Mouse (Mus musculus): ENCODE data around the gene Hmbs. TPM values are rescaled to one million over a fixed set of nuclear protein-coding genes. Genes with fewer than 3 reads are reported as not detected.
"Not testable (repeated sequence)": the region's sequence is repeated elsewhere in the genome, so short reads cannot be mapped to it uniquely, and the experiment has no call there.

The Hmbs gene
- polyA plus RNA-seq, 1 experiment = 27.7 TPM

DNA sequence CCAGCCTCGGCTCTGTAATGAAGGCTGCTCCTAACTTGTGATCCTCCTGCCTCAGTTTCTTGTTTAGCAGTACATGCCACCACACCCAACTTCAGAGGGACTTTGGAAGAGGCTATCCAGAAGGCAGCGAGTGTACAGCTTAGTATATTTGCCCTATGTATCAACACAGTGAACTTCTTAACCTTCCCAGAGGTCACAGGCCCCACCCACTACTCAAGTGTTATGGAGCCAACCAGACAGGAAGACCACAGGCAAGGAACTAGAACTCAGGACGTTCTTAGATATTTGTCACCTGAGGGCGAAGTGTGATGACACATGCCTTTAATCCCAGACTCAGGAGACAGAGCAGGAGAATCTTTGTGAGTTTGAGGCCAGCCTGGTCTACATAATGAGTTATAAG is 3.6 kb upstream of the Hmbs start:
- WGBS = 75% methylated on average over 4 of the region's 4 CpGs
- DNase-seq = no peak
- Histone ChIP-seq H3K4me3 (replicated peaks; ENCODE audit: extremely low read depth, low read depth, low read length) (no peak overlapping the region), H3K4me1 (ENCODE audit: control insufficient read depth, insufficient read depth, low read length) (peaks cover 5% of the 10 kb centered on the region)
- no peak for TF ChIP-seq POLR2A (IDR thresholded peaks at IDR 0.05; ENCODE audit: borderline replicate concordance, extremely low read depth, low read depth, low read length)
- TF ChIP-seq CTCF (IDR thresholded peaks at IDR 0.05; ENCODE audit: insufficient read depth, low read length) = no peak

DNA sequence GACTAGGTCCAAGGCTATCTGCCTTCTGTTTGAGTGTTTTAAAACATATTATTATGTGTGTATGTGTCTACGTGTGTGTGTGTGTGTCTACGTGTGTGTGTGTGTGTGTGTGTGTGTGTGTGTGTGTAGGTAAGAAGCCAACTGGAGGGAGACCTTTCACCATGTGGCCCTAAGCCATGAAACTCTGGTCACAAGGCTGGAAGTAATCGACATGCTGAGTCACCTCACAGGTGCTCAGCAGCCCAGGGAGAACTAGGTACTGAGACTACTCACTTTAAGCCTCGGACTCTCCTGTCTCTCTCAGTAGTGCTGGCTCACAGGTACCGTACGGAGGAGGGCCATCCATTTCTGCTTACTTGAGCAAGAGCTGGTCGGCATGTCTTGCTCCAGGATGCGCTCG is 3.1 kb upstream of the Hmbs start:
- TF ChIP-seq POLR2A (IDR thresholded peaks at IDR 0.05; ENCODE audit: borderline replicate concordance, extremely low read depth, low read depth, low read length) (no peak), CTCF (IDR thresholded peaks at IDR 0.05; ENCODE audit: insufficient read depth, low read length) (no peak)
- DNase-seq = no peak
- WGBS = 91% methylated on average over 9 of the region's 9 CpGs
- Histone ChIP-seq H3K4me1 (ENCODE audit: control insufficient read depth, insufficient read depth, low read length) (peaks cover 5% of the 10 kb centered on the region), H3K4me3 (replicated peaks; ENCODE audit: extremely low read depth, low read depth, low read length) (no peak overlapping the region)

DNA sequence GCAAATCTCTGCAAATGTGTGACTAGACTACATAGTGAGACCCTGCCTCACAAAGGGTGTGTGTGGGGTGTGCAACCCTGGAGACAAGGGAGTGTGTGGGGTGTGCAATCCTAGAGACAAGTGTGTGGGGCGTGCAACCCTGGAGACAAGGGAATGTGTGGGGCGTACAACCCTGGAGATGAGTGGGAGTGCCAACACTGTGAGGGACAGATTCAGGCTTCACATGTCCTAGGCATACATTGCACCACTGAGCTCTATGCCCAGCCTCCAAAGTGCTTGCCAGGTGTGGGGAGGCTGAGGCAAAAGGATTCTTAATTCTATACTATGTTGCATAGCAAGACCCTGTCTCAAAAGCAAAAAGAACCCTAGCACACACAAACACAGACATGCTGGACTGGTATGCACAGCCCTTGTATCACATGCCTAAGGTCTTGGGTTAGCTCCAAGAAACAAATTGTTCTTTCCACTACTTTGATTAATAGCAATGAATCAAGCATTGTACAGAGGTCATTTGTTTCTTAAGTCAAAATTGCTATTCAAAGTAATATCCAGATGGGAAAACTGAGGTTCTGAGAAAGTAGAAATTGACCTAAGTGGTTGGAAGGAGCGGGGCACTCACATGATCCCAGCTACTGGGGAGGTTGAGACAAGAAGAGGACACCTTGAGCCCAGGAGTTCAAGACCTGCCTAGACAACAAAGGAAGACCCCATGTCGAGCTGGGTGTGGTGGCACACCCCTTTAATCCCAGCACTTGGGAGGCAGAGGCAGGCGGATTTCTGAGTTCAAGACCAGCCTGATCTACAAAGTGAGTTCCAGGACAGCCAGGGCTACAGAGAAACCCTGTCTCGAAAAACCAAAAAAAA is 1.8 kb upstream of the Hmbs start:
- Histone ChIP-seq H3K4me1 (ENCODE audit: control insufficient read depth, insufficient read depth, low read length) (peaks cover 5% of the 10 kb centered on the region), H3K4me3 (replicated peaks; ENCODE audit: extremely low read depth, low read depth, low read length) (no peak overlapping the region)
- WGBS = 76% methylated on average over 6 of the region's 6 CpGs
- no peak for TF ChIP-seq POLR2A (IDR thresholded peaks at IDR 0.05; ENCODE audit: borderline replicate concordance, extremely low read depth, low read depth, low read length)
- no peak for TF ChIP-seq CTCF (IDR thresholded peaks at IDR 0.05; ENCODE audit: insufficient read depth, low read length)
- no peak for DNase-seq

DNA sequence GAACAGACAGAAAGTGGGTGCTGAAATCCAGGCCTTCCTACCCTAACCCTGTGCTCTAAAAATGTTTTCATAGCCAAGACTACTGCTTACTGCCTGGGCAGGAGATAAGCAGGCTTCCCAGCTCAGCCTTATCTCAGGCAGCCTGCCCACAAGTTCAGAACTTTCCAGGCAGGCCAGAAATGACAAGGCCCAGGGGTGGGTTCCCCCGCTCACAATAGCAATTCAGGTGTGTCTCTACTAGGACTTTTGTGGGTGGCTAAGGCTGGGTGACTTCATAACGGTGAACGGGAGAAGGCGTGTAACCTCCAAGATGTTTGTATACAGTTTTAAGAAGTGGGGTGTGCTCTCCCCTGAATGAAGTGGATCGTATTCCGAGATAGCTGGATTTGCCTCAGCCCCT is 738 bp downstream of the Hmbs start:
- TF ChIP-seq POLR2A (IDR thresholded peaks at IDR 0.05; ENCODE audit: borderline replicate concordance, extremely low read depth, low read depth, low read length) = no peak
- no peak for TF ChIP-seq CTCF (IDR thresholded peaks at IDR 0.05; ENCODE audit: insufficient read depth, low read length)
- H3K4me3 ChIP-seq (replicated peaks; ENCODE audit: extremely low read depth, low read depth, low read length) = peak overlapping the region; percentile 69
- 7% methylated on average over 6 of the region's 6 CpGs for WGBS
- H3K4me1 ChIP-seq (ENCODE audit: control insufficient read depth, insufficient read depth, low read length) = peaks cover 5% of the 10 kb centered on the region
- no peak for DNase-seq

DNA sequence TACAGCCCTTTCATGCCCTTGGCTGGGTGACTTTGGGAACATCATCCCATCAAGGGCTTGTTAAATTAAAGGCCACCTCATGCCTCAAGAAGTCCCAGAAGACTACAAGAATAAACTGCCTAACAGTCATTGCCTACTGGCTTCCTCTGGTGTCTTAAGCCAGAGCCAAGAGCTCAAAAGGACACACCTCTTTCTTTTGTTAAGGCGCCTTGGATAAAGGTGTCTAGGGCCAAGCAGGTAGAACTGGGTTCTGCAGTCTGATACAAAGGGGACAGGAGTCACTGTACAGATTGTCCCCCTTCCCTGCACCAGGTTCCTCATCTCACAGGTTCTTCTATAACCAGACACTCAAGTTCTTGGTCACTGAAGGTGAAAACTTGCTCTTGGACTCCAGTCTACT is 1.4 kb downstream of the Hmbs start:
- TF ChIP-seq POLR2A (IDR thresholded peaks at IDR 0.05; ENCODE audit: borderline replicate concordance, extremely low read depth, low read depth, low read length) (no peak), CTCF (IDR thresholded peaks at IDR 0.05; ENCODE audit: insufficient read depth, low read length) (no peak)
- no peak for DNase-seq
- 83% methylated on average over 1 of the region's 1 CpGs for WGBS
- peaks cover 5% of the 10 kb centered on the region for H3K4me1 ChIP-seq (ENCODE audit: control insufficient read depth, insufficient read depth, low read length)
- H3K4me3 ChIP-seq (replicated peaks; ENCODE audit: extremely low read depth, low read depth, low read length) = no peak overlapping the region

DNA sequence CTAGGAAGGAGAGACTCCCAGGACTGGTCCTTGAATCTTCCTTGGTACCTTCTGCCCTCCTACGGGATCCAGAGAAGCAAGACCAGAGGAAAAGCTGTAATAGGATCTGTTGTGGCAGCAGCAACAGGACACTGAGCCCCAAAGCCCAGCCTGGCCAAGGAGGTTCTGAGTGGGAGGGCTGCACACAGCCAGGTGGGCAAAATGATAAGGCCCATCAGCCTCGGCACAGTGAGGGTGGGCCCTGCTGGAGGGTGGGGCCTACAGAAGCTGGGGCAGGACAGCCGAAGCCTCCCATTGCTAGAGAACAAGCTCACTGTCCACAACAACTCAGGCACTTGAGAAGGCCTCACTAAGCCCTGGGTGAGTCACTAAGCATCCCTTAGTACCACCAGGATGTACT is 1.9 kb downstream of the Hmbs start:
- Histone ChIP-seq H3K4me1 (ENCODE audit: control insufficient read depth, insufficient read depth, low read length) (peaks cover 5% of the 10 kb centered on the region), H3K4me3 (replicated peaks; ENCODE audit: extremely low read depth, low read depth, low read length) (no peak overlapping the region)
- no peak for DNase-seq
- WGBS = 68% methylated on average over 3 of the region's 3 CpGs
- no peak for TF ChIP-seq CTCF (IDR thresholded peaks at IDR 0.05; ENCODE audit: insufficient read depth, low read length)

DNA sequence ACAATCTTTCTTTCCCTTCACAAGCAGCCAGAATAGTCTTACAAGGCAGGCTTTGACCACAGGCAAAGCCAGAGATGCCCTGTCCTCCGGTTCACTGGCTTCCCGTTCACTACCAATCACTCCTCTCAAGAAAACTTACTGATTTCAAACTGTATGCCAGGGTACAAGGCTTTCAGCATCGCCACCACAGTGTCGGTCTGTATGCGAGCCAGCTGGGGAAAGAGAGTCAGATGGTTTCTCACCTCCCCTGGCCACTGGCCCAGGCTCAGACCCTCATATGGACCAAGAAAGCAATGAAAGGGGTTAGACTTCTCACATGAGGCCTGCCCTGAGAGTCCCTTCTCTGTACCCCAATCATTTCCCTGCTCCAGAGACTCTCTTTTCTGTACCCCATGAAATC is 2.5 kb downstream of the Hmbs start:
- peaks cover 5% of the 10 kb centered on the region for H3K4me1 ChIP-seq (ENCODE audit: control insufficient read depth, insufficient read depth, low read length)
- DNase-seq = no peak
- H3K4me3 ChIP-seq (replicated peaks; ENCODE audit: extremely low read depth, low read depth, low read length) = no peak overlapping the region
- no peak for TF ChIP-seq POLR2A (IDR thresholded peaks at IDR 0.05; ENCODE audit: borderline replicate concordance, extremely low read depth, low read depth, low read length)
- TF ChIP-seq CTCF (IDR thresholded peaks at IDR 0.05; ENCODE audit: insufficient read depth, low read length) = no peak
- 86% methylated on average over 5 of the region's 5 CpGs for WGBS

DNA sequence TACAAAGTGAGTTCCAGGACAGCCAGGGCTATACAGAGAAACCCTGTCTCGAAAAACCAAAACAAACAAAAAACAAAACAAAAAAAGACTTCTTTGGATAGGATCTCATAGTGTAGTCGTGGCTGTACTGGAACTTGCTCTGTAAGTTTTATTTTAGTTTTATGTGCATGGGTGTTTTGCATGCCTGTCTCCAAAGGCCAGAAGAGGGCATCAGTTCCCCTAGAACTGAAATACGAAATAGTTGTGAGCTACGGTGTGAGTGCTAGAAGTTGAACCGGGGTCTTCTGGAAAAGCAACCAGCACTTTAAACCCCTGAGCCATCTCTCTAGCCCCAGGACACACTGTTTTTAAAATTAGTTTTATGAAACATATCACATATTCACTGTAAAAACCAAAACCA is 5.5 kb downstream of the Hmbs start:
- no peak for DNase-seq
- H3K4me3 ChIP-seq (replicated peaks; ENCODE audit: extremely low read depth, low read depth, low read length) = no peak overlapping the region
- peaks cover 5% of the 10 kb centered on the region for H3K4me1 ChIP-seq (ENCODE audit: control insufficient read depth, insufficient read depth, low read length)
- TF ChIP-seq CTCF (IDR thresholded peaks at IDR 0.05; ENCODE audit: insufficient read depth, low read length) (no peak), POLR2A (IDR thresholded peaks at IDR 0.05; ENCODE audit: borderline replicate concordance, extremely low read depth, low read depth, low read length) (no peak)
- WGBS = 72% methylated on average over 5 of the region's 5 CpGs

DNA sequence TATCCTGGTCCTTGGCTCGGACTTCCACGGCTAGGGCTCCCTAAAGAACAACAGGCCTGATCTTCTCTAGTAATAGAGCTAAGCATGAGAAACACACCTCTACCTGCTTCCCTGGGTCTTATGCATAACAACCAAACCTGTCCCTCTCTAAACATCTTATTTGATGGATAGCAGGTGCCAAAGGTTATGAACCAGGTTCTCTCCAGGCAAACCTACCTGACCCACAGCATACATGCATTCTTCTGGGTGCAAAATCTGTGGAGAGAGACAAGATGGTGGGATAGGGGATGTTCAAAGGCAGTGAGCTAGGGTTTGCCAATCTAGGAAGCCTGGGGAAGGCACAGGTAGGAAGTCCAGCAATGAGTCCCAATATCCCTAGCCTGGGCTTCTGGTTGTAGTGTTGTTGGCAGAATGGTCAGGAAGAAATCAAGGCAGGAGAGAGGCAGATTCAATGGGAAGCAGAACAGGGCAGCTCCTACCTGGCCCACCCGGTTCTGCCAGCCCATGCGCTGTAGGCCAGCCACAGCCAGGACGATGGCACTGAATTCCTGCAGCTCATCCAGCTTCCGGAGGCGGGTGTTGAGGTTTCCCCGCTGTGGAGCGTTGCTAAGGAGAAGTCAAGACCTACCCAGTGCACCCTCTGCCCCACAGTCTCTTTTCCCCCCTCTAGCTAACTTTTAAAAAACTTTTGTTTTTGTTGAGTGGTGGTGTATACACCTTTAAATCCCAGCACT is 6.4 kb downstream of the Hmbs start:
- no peaks in the 10 kb centered on the region; the same call in 1 of the 2 replicates for H3K4me1 ChIP-seq (ENCODE audit: control insufficient read depth, insufficient read depth, low read length)
- WGBS = 67% methylated on average over 9 of the region's 9 CpGs
- no peak for DNase-seq
- no peak overlapping the region for H3K4me3 ChIP-seq (replicated peaks; ENCODE audit: extremely low read depth, low read depth, low read length)
- no peak for TF ChIP-seq CTCF (IDR thresholded peaks at IDR 0.05; ENCODE audit: insufficient read depth, low read length)
- TF ChIP-seq POLR2A (IDR thresholded peaks at IDR 0.05; ENCODE audit: borderline replicate concordance, extremely low read depth, low read depth, low read length) = no peak

DNA sequence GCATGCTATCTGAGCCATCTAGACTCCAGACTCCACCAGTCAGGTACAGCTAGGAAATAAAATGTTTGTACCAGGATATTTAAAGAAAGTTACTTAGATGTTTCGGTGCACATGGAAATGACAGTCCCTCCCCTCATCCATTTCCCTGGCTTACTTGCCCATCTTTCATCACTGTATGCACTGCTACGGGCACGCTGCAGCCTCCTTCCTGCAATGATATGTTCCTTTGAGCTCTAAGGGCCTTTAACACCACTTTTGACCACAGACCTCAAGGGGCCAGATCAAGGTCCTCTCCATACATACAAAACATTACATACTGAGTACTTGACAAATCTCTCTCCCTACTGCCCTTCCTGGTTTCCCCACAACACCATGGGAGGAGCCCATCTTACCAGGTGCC is 7.1 kb downstream of the Hmbs start:
- Histone ChIP-seq H3K4me1 (ENCODE audit: control insufficient read depth, insufficient read depth, low read length) (no peaks in the 10 kb centered on the region; the same call in 1 of the 2 replicates), H3K4me3 (replicated peaks; ENCODE audit: extremely low read depth, low read depth, low read length) (no peak overlapping the region)
- no peak for DNase-seq
- TF ChIP-seq CTCF (IDR thresholded peaks at IDR 0.05; ENCODE audit: insufficient read depth, low read length) (no peak), POLR2A (IDR thresholded peaks at IDR 0.05; ENCODE audit: borderline replicate concordance, extremely low read depth, low read depth, low read length) (no peak)
- 68% methylated on average over 3 of the region's 3 CpGs for WGBS

DNA sequence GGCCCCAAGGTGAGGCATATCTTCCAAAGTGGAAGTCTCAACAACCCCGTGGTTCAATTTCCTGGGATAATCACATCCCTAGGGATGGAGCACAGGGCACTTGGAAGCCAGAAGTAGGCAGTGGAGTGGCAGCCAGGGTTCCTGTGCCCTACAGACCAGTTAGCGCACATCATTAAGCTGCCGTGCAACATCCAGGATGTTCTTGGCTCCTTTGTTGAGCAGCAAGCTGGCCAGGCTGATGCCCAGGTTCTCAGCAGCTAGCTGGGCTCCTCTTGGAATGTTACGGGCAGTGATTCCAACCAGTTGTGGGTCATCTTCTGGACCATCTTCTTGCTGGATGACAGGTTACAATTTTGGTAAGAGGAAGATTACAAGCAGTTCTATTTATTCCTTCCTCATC is 7.5 kb downstream of the Hmbs start:
- WGBS = 46% methylated on average over 4 of the region's 4 CpGs
- not testable (repeated sequence) for DNase-seq; H3K4me1 ChIP-seq (ENCODE audit: control insufficient read depth, insufficient read depth, low read length); H3K4me3 ChIP-seq (replicated peaks; ENCODE audit: extremely low read depth, low read depth, low read length)
